Mouse (Mus musculus) limb, embryonic 14.5 days (tissue): Measurements from ENCODE around the gene Csad. TPM values are rescaled to one million over a fixed set of nuclear protein-coding genes. Genes with fewer than 3 reads are reported as not detected.
A peak's percentile ranks its signal among the peaks of the same experiment; 100 is the strongest.

ENCODE experiments used
- ATAC-seq: fragments of 200-750 bp; cut with Nextera tagmentation; 2 replicates; pipeline ENCODE4 v1.8.0; 2017; ENCODE audit warnings: low read depth, moderate number of reproducible peaks, moderate TSS enrichment; ENCODE audit not compliant: low FRiP score
- DNase-seq: peaks from one replicate; pipeline ENCODE4 v3.0.0-alpha.2; 2015; ENCODE audit warnings: low spot score
- H3K27ac ChIP-seq: fragments of 300-500 bp; sonication (generic); replicated peaks from 2 replicates; pipeline ENCODE4 v1.5.1; 2014; ENCODE audit warnings: low read depth, mild to moderate bottlenecking, low read length, moderate library complexity, mixed read lengths
- H3K27me3 ChIP-seq: fragments of 300-500 bp; sonication (generic); 2 replicates; pipeline ENCODE4 v1.6.1; 2014; ENCODE audit warnings: low read length, mixed read lengths; ENCODE audit not compliant: control insufficient read depth, insufficient read depth
- H3K36me3 ChIP-seq: fragments of 300-500 bp; sonication (generic); 2 replicates; pipeline ENCODE4 v1.6.1; 2014; ENCODE audit warnings: mild to moderate bottlenecking, low read length, moderate library complexity, mixed read lengths; ENCODE audit not compliant: control insufficient read depth, insufficient read depth
- H3K4me1 ChIP-seq: fragments of 300-500 bp; sonication (generic); 2 replicates; pipeline ENCODE4 v1.6.1; 2014; ENCODE audit warnings: antibody characterized with exemption, low read length, mixed read lengths; ENCODE audit not compliant: control insufficient read depth, insufficient read depth
- H3K4me2 ChIP-seq: fragments of 300-500 bp; sonication (generic); replicated peaks from 2 replicates; pipeline ENCODE4 v1.6.1; 2014; ENCODE audit warnings: low read depth, mild to moderate bottlenecking, low read length, moderate library complexity; ENCODE audit not compliant: severe bottlenecking
- H3K4me3 ChIP-seq: fragments of 300-500 bp; sonication (generic); replicated peaks from 2 replicates; pipeline ENCODE4 v1.5.1; 2014; ENCODE audit warnings: low read length
- H3K9ac ChIP-seq: fragments of 300-500 bp; sonication (generic); 2 replicates; pipeline ENCODE4 v1.6.1; 2014; ENCODE audit warnings: mild to moderate bottlenecking, low read depth, low read length, moderate library complexity; ENCODE audit not compliant: severe bottlenecking
- H3K9me3 ChIP-seq: fragments of 300-500 bp; sonication (generic); 2 replicates; pipeline ENCODE4 v1.6.1; 2016; ENCODE audit warnings: low read length; ENCODE audit not compliant: control insufficient read depth
- POLR2A ChIP-seq: fragments of 200-500 bp; IDR thresholded peaks from 2 replicates; pipeline ENCODE4 v1.8.0; 2012; ENCODE audit warnings: inconsistent platforms, mild to moderate bottlenecking, moderate library complexity, borderline replicate concordance; ENCODE audit not compliant: insufficient read depth, insufficient read length; ENCODE audit errors: extremely low read depth
- WGBS: fragments of 180-500 bp; shearing (Covaris S2); extraction: QIAGEN DNeasy Blood & Tissue Kit; methylation state at CpG from one replicate; pipeline ENCODE4 v1.1.7; 2014; 5-methylcytosine and 5-hydroxymethylcytosine counted together
- polyA plus RNA-seq, 2 experiments: library from polyadenylated mRNA; depleted of rRNA in 1 of 2; stranded (reverse) in 1 of 2; unstranded in 1 of 2; fragments of >200 nt; fragmentation: Nextera tagmentation in 1 of 2; extraction: Ambion mirVana in 1 of 2; gene quantifications; 2 replicates each; pipeline versions ENCODE4 v1.2.1 to v1.2.3; 2012 to 2014

Csad gene
- polyA plus RNA-seq, 2 experiments = 66.1 to 112 TPM

GRCm38 (mm10) chr15:102144726-102145125 lies 59.8 kb downstream of the Csad start:
- Histone ChIP-seq H3K4me1 (peaks cover 10% of the 10 kb centered on the region), H3K27ac (no peak overlapping the region), H3K9ac (peak overlapping the region; percentile 40), H3K9me3 (no peaks in the 10 kb centered on the region), H3K36me3 (no peaks in the 10 kb centered on the region), H3K4me2 (peak overlapping the region; percentile 45), H3K4me3 (peak overlapping the region; percentile 29), H3K27me3 (peaks cover 22% of the 10 kb centered on the region)
- ATAC-seq (no peak), DNase-seq (no peak)
- TF ChIP-seq POLR2A = no peak
- 20% methylated on average over 19 of the region's 19 CpGs for WGBS

GRCm38 (mm10) chr15:102144274-102144711 lies 60.2 kb downstream of the Csad start, which contains the start of gene Igfbp6:
Igfbp6 (plus strand) TSS chr15:102144362.
- ATAC-seq (no peak), DNase-seq (peak; percentile 18)
- H3K9ac ChIP-seq = peak within 1 kb of the TSS; percentile 40
- WGBS = 4% methylated on average over 22 of the region's 22 CpGs
- no peak within 1 kb of the TSS for H3K27ac ChIP-seq
- no peaks in the 10 kb centered on the region for H3K36me3 ChIP-seq
- peaks cover 10% of the 10 kb centered on the region for H3K4me1 ChIP-seq
- peak within 1 kb of the TSS; percentile 45 for H3K4me2 ChIP-seq
- no peaks in the 10 kb centered on the region for H3K9me3 ChIP-seq
- no peak for TF ChIP-seq POLR2A
- peaks cover 22% of the 10 kb centered on the region for H3K27me3 ChIP-seq
- H3K4me3 ChIP-seq = peak within 1 kb of the TSS; percentile 29

- Histone ChIP-seq H3K4me2 (no peak overlapping the region), H3K9me3 (no peaks in the 10 kb centered on the region), H3K9ac (no peak overlapping the region), H3K4me1 (peaks cover 10% of the 10 kb centered on the region), H3K27me3 (peaks cover 22% of the 10 kb centered on the region), H3K36me3 (no peaks in the 10 kb centered on the region), H3K4me3 (no peak overlapping the region), H3K27ac (no peak overlapping the region)
- peak; percentile 44 for DNase-seq
- no peak; the same call in none of the 2 replicates for ATAC-seq
- WGBS = 49% methylated on average over 23 of the region's 23 CpGs
- TF ChIP-seq POLR2A = no peak
These were observed 61.3 kb downstream of the Csad start for GRCm38 (mm10) chr15:102142914-102143912.

GRCm38 (mm10) chr15:102141120-102141519 lies 63.4 kb downstream of the Csad start:
- Histone ChIP-seq H3K36me3 (no peaks in the 10 kb centered on the region), H3K4me3 (no peak overlapping the region), H3K27me3 (peaks cover 22% of the 10 kb centered on the region), H3K9me3 (no peaks in the 10 kb centered on the region), H3K4me1 (peaks cover 13% of the 10 kb centered on the region), H3K27ac (no peak overlapping the region), H3K4me2 (no peak overlapping the region), H3K9ac (no peak overlapping the region)
- TF ChIP-seq POLR2A = no peak
- ATAC-seq = no peak
- no peak for DNase-seq
- 90% methylated on average over 5 of the region's 5 CpGs for WGBS

GRCm38 (mm10) chr15:102136129-102136758 lies 68.3 kb downstream of the Csad start, which contains the start of gene Spryd3:
Spryd3 (minus strand) TSS chr15:102136234.
- H3K27ac ChIP-seq = peak within 1 kb of the TSS; percentile 67; the same call in 1 of the 2 replicates
- peak within 1 kb of the TSS; percentile 84 for H3K4me2 ChIP-seq
- peaks cover 23% of the 10 kb centered on the region for H3K36me3 ChIP-seq
- no peaks in the 10 kb centered on the region for H3K9me3 ChIP-seq
- DNase-seq (peak; percentile 92), ATAC-seq (peak; percentile 99)
- peak within 1 kb of the TSS; percentile 76 for H3K9ac ChIP-seq
- no peaks in the 10 kb centered on the region for H3K27me3 ChIP-seq
- 0 out of 2 replicates have a peak, but pooled peaks cover 4% of the 10 kb centered on the region for H3K4me1 ChIP-seq
- peak within 1 kb of the TSS; percentile 77 for H3K4me3 ChIP-seq
- 2% methylated on average over 45 of the region's 50 CpGs for WGBS
- TF ChIP-seq POLR2A = peak; percentile 83; the same call in 1 of the 2 replicates
